Mouse (Mus musculus) ES-E14 (cell line): ENCODE data around the gene A830018L16Rik. TPM values are rescaled to one million over a fixed set of nuclear protein-coding genes. Genes with fewer than 3 reads are reported as not detected.

ENCODE experiments used
- DNase-seq: peaks from one replicate; pipeline ENCODE4 v3.0.0-alpha.2; 2013; ENCODE audit warnings: low read depth, low spot score
- H3K27ac ChIP-seq: 2 replicates; pipeline ENCODE4 v1.5.1; 2012; ENCODE audit warnings: low read depth, mild to moderate bottlenecking, low read length, moderate library complexity, mixed read lengths; ENCODE audit not compliant: poor library complexity, insufficient read depth, severe bottlenecking
- H3K36me3 ChIP-seq: 2 replicates; pipeline ENCODE4 v1.6.1; 2012; ENCODE audit warnings: mild to moderate bottlenecking, low read length, moderate library complexity, mixed read lengths; ENCODE audit not compliant: control insufficient read depth, poor library complexity, insufficient read depth, severe bottlenecking
- H3K4me1 ChIP-seq, 2 experiments: fragments of 150-350 bp in 1 of 2; sonication (generic) in 1 of 2; 2 replicates each; pipeline ENCODE4 v1.6.1; 2012; ENCODE audit warnings: low read length in 2 of 2, mild to moderate bottlenecking in 1 of 2, mixed read lengths in 1 of 2; ENCODE audit not compliant: control insufficient read depth in 2 of 2, insufficient read depth in 2 of 2, poor library complexity in 1 of 2
- H3K4me3 ChIP-seq, 2 experiments: fragments of 150-350 bp in 1 of 2; sonication (generic) in 1 of 2; 2 replicates each; pipeline ENCODE4 v1.5.1; 2012; ENCODE audit warnings: low read length in 2 of 2, low read depth in 1 of 2, mild to moderate bottlenecking in 1 of 2, mixed read lengths in 1 of 2; ENCODE audit not compliant: insufficient read depth in 1 of 2, poor library complexity in 1 of 2, severe bottlenecking in 1 of 2
- H3K9ac ChIP-seq: 2 replicates; pipeline ENCODE4 v1.6.1; 2012; ENCODE audit warnings: low read depth, mild to moderate bottlenecking, low read length, mixed read lengths; ENCODE audit not compliant: poor library complexity, insufficient read depth, severe bottlenecking
- H3K9me3 ChIP-seq: fragments of 150-350 bp; sonication (generic); 2 replicates; pipeline ENCODE4 v1.6.1; 2012; ENCODE audit warnings: low read depth, mild to moderate bottlenecking, low read length; ENCODE audit not compliant: control insufficient read depth, insufficient read depth
- CHD2 ChIP-seq: IDR thresholded peaks from 2 replicates; pipeline ENCODE4 v1.6.1; 2014; ENCODE audit warnings: mild to moderate bottlenecking, low read depth, low read length, inconsistent platforms
- HCFC1 ChIP-seq: IDR thresholded peaks from 2 replicates; pipeline ENCODE4 v1.6.1; 2012; ENCODE audit warnings: low read length, inconsistent platforms, borderline replicate concordance; ENCODE audit not compliant: insufficient read depth
- MAFK ChIP-seq: IDR thresholded peaks from 2 replicates; pipeline ENCODE4 v1.6.1; 2014; ENCODE audit warnings: mild to moderate bottlenecking, low read depth, low read length, inconsistent platforms; ENCODE audit not compliant: insufficient read depth
- ZC3H11A ChIP-seq: IDR thresholded peaks from 2 replicates; pipeline ENCODE4 v1.6.1; 2012; ENCODE audit warnings: low read depth, mild to moderate bottlenecking, inconsistent platforms, low read length, borderline replicate concordance
- ZNF384 ChIP-seq: IDR thresholded peaks from 2 replicates; pipeline ENCODE4 v1.6.1; 2012; ENCODE audit warnings: low read depth, low read length, inconsistent platforms
- in situ Hi-C, 2 experiments: fragments of 600-800 bp; cut with MboI; formaldehyde crosslinking; loops; one replicate each; pipeline ENCODE4 v1.15.1; 2025; ENCODE audit warnings: low sequenced_read_pairs in 2 of 2, inconsistent platforms in 1 of 2; ENCODE audit not compliant: unreplicated experiment in 2 of 2
- total RNA-seq: library from RNA; depleted of rRNA; stranded (reverse); fragments of 300-350 nt; gene quantifications from 2 replicates; pipeline ENCODE4 v1.2.3, GENCODE M21; 2012

Gene A830018L16Rik
- total RNA-seq, 1 experiment, result 2.1 TPM

DNA sequence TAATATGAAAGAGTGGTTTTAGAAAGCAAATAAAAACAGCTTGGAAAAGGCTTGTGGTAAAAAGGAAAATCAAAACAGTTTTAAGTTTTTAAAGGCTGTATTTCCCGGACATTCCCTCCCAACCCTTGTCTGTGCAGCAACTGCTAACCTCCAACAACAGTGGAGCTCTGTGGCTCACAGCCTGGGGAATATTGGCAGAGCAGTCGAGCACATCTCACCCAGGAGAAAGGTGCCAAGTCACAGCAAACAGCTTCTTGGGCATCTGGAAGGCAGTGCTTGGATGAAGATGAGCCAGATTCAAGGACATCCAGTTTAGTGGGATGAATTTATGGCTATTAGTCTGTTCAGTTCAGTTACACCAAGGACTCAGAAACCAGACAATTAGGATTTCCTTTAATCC is 381.8 kb downstream of the A830018L16Rik start:
- no peaks in the 10 kb centered on the region for H3K4me1 ChIP-seq
- in situ Hi-C loops, result no loop called here
- TF ChIP-seq HCFC1 (no peak), ZC3H11A (no peak), MAFK (no peak), CHD2 (no peak), ZNF384 (no peak)
- no peaks in the 10 kb centered on the region for H3K9me3 ChIP-seq
- no peaks in the 10 kb centered on the region for H3K36me3 ChIP-seq
- H3K4me3 ChIP-seq, result no peak overlapping the region
- no peak overlapping the region for H3K27ac ChIP-seq
- H3K9ac ChIP-seq, result no peak overlapping the region
- DNase-seq, result no peak

DNA sequence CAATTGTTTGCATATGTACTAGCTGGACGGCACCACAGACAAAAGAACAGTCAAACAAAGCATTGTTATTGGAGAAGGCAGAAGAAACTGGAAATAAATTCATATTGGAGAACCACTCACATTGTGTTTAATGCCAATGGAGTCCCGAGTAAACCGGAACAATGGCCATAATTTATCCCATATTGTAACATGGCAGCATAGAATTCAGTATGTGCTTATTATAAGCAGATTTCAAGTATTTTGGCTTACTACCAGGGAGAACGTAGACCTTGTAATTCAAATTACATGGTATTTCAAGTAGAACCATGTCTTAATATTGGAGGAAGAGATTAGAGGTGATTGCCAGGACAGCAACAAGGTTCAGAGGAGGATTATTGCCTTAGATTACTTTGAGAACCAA is 458.9 kb downstream of the A830018L16Rik start:
- in situ Hi-C loops, result no loop called here
- no peak for TF ChIP-seq ZNF384
- TF ChIP-seq HCFC1, result no peak
- TF ChIP-seq CHD2, result no peak
- no peak for TF ChIP-seq ZC3H11A
- TF ChIP-seq MAFK, result no peak
- H3K9me3 ChIP-seq, result no peaks in the 10 kb centered on the region
- no peak overlapping the region for H3K9ac ChIP-seq
- H3K36me3 ChIP-seq, result no peaks in the 10 kb centered on the region
- H3K27ac ChIP-seq, result no peak overlapping the region
- no peaks in the 10 kb centered on the region for H3K4me1 ChIP-seq
- no peak for DNase-seq
- no peak overlapping the region for H3K4me3 ChIP-seq

DNA sequence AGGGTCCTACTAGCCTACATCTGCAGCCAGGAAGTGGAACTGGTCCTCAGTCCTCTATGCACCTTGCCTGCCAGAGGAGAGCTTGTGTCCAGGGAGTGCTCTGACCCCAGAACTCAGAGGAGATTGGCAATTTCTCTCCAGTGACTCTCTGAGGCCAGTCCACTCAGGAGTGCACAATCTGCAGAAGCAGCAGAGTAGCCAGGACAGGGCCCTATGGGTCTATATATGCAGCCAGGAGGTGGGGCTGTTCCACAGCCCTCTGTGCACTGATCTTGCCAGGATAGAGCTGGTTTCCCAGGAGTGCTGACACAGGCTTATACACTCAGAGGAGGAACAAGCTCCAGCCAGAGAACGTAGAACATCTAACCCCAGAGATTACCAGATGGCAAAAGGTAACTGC is 459.7 kb downstream of the A830018L16Rik start:
- no peak for TF ChIP-seq HCFC1
- TF ChIP-seq ZC3H11A, result no peak
- TF ChIP-seq MAFK, result no peak
- no peak for TF ChIP-seq CHD2
- TF ChIP-seq ZNF384, result no peak
- Histone ChIP-seq H3K9me3 (no peaks in the 10 kb centered on the region), H3K4me1 (no peaks in the 10 kb centered on the region), H3K4me3 (no peak overlapping the region), H3K27ac (no peak overlapping the region), H3K9ac (no peak overlapping the region), H3K36me3 (no peaks in the 10 kb centered on the region)
- in situ Hi-C loops, result no loop called here
- DNase-seq, result no peak

DNA sequence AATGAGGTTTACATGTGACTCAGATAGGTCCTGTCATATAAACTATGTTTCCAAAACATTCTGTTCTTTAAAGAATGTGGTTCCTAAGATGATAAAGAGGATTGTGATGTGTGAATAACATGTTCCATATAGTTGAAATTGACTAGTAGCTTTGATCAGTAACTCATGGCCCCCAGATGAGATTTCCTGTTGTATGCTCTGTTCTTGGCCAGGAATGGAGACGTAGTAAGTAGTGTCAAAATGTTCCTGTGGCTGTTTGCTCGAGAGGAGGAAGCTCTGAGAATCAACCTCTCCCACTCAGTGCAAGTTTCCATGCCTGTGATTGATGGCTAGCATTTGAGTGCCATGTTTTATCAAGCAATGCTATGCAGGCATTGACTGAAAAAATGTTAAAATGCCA is 467.8 kb downstream of the A830018L16Rik start:
- Histone ChIP-seq H3K4me3 (no peak overlapping the region), H3K27ac (no peak overlapping the region), H3K9me3 (no peaks in the 10 kb centered on the region), H3K4me1 (no peaks in the 10 kb centered on the region), H3K36me3 (no peaks in the 10 kb centered on the region), H3K9ac (no peak overlapping the region)
- DNase-seq, result no peak
- in situ Hi-C loops, result no loop called here
- TF ChIP-seq CHD2 (no peak), ZC3H11A (no peak), ZNF384 (no peak), HCFC1 (no peak), MAFK (no peak)

DNA sequence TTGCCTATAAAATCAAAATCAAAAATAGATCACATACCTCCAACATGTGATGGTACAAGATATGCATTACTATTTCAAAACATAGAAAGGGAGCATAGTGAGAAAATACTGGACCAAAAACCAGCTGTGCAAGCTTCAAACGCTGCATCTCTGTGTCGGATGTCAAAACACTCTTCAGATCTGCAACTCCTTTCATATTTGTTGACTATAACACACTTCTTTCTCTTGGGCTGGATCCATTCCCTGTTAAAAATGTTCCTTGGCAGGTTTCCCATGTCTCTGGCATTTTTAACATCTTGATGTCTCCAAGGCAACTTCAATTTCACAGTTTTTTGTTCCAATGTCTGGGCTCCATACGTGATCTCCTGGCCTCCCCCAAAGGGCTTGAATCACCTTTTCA is 481.8 kb downstream of the A830018L16Rik start:
- in situ Hi-C loops, result no loop called here

More for the DNA sequence above, 481.8 kb downstream of the A830018L16Rik start:
- Histone ChIP-seq H3K4me1 (no peaks in the 10 kb centered on the region), H3K36me3 (no peaks in the 10 kb centered on the region), H3K9me3 (no peaks in the 10 kb centered on the region), H3K4me3 (no peak overlapping the region), H3K27ac (no peak overlapping the region), H3K9ac (no peak overlapping the region)
- DNase-seq, result no peak
- TF ChIP-seq ZC3H11A (no peak), HCFC1 (no peak), ZNF384 (no peak), MAFK (no peak), CHD2 (no peak)
